Mouse (Mus musculus): ENCODE results near the gene Pdzrn3. TPM values are rescaled to one million over a fixed set of nuclear protein-coding genes. Genes with fewer than 3 reads are reported as not detected.

The Pdzrn3 gene
- polyA plus RNA-seq, 1 experiment from 2014 or later, result 5.5 TPM

- ATAC-seq, result no peak
- Histone ChIP-seq H3K27ac (ENCODE audit: low read depth, low read length) (no peak overlapping the region), H3K4me2 (replicated peaks; ENCODE audit: low read depth) (peak overlapping the region; percentile 75), H3K4me3 (ENCODE audit: low read depth, low read length) (peak overlapping the region; percentile 56), H3K4me1 (replicated peaks; ENCODE audit: control insufficient read depth, insufficient read depth, low read length) (peaks cover 13% of the 10 kb centered on the region; the same call in 1 of the 2 replicates), H3K9me3 (ENCODE audit: control insufficient read depth) (no peaks in the 10 kb centered on the region), H3K9ac (ENCODE audit: low read depth, low read length) (no peak overlapping the region), H3K36me3 (ENCODE audit: control insufficient read depth, insufficient read depth) (no peaks in the 10 kb centered on the region), H3K27me3 (replicated peaks; ENCODE audit: control insufficient read depth, insufficient read depth, low read length) (peaks cover 18% of the 10 kb centered on the region)
- no peak for TF ChIP-seq CTCF (IDR thresholded peaks at IDR 0.05; ENCODE audit: low read depth)
- 23% methylated on average over 10 of the region's 10 CpGs for WGBS
Measured at GRCm38 (mm10) chr6:101376049-101376448, 1.6 kb downstream of the Pdzrn3 start.

DNA sequence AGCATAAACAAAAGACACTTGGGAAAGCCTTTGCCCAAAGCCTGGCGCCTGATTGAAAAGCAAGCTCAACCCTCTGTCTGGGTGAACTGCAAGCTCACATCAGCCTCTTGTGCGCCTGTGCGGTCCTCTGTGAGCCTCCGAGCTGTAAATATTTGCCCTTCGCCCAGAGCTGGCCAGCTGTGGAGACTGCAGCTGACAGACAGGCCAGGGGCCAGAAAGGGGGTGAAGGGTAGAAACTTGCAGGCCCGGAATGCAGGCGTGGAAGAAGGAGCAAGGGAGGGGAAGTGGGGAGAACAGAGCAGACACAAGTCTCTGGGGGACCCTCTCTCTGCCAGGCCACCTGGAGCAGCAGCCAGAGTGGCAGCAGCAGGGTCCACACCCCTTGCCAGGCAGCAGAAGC lies 3.0 kb downstream of the Pdzrn3 start:
- H3K9me3 ChIP-seq (ENCODE audit: control insufficient read depth), result no peaks in the 10 kb centered on the region
- H3K4me1 ChIP-seq (replicated peaks; ENCODE audit: control insufficient read depth, insufficient read depth, low read length), result peaks cover 13% of the 10 kb centered on the region; the same call in 1 of the 2 replicates
- peak overlapping the region; percentile 60 for H3K4me2 ChIP-seq (replicated peaks; ENCODE audit: low read depth)
- peaks cover 15% of the 10 kb centered on the region for H3K27me3 ChIP-seq (replicated peaks; ENCODE audit: control insufficient read depth, insufficient read depth, low read length)
- TF ChIP-seq CTCF (IDR thresholded peaks at IDR 0.05; ENCODE audit: low read depth), result no peak
- ATAC-seq, result peak; percentile 81
- peak overlapping the region; percentile 64 for H3K27ac ChIP-seq (ENCODE audit: low read depth, low read length)
- 0 out of 2 replicates have a peak overlapping the region, but pooled peaks have one; percentile 4 for H3K9ac ChIP-seq (ENCODE audit: low read depth, low read length)
- H3K36me3 ChIP-seq (ENCODE audit: control insufficient read depth, insufficient read depth), result no peaks in the 10 kb centered on the region
- 1% methylated on average over 7 of the region's 7 CpGs for WGBS
- H3K4me3 ChIP-seq (ENCODE audit: low read depth, low read length), result peak overlapping the region; percentile 23

GRCm38 (mm10) chr6:101374186-101374585 lies 3.5 kb downstream of the Pdzrn3 start:
- Histone ChIP-seq H3K4me1 (replicated peaks; ENCODE audit: control insufficient read depth, insufficient read depth, low read length) (peaks cover 13% of the 10 kb centered on the region; the same call in 1 of the 2 replicates), H3K9ac (ENCODE audit: low read depth, low read length) (0 out of 2 replicates have a peak overlapping the region, but pooled peaks have one; percentile 28), H3K4me2 (replicated peaks; ENCODE audit: low read depth) (peak overlapping the region; percentile 60), H3K9me3 (ENCODE audit: control insufficient read depth) (no peaks in the 10 kb centered on the region), H3K4me3 (ENCODE audit: low read depth, low read length) (0 out of 2 replicates have a peak overlapping the region, but pooled peaks have one; percentile 23), H3K27me3 (replicated peaks; ENCODE audit: control insufficient read depth, insufficient read depth, low read length) (peaks cover 12% of the 10 kb centered on the region), H3K36me3 (ENCODE audit: control insufficient read depth, insufficient read depth) (no peaks in the 10 kb centered on the region), H3K27ac (ENCODE audit: low read depth, low read length) (peak overlapping the region; percentile 64)
- WGBS, result 27% methylated on average over 1 of the region's 1 CpGs
- no peak for ATAC-seq
- TF ChIP-seq CTCF (IDR thresholded peaks at IDR 0.05; ENCODE audit: low read depth), result peak; percentile 39

GRCm38 (mm10) chr6:101372982-101373381 lies 4.7 kb downstream of the Pdzrn3 start:
- Histone ChIP-seq H3K9me3 (ENCODE audit: control insufficient read depth) (no peaks in the 10 kb centered on the region), H3K4me1 (replicated peaks; ENCODE audit: control insufficient read depth, insufficient read depth, low read length) (peaks cover 13% of the 10 kb centered on the region; the same call in 1 of the 2 replicates), H3K27me3 (replicated peaks; ENCODE audit: control insufficient read depth, insufficient read depth, low read length) (peaks cover 12% of the 10 kb centered on the region), H3K36me3 (ENCODE audit: control insufficient read depth, insufficient read depth) (no peaks in the 10 kb centered on the region), H3K27ac (ENCODE audit: low read depth, low read length) (no peak overlapping the region), H3K4me2 (replicated peaks; ENCODE audit: low read depth) (peak overlapping the region; percentile 2; the same call in 1 of the 2 replicates), H3K4me3 (ENCODE audit: low read depth, low read length) (no peak overlapping the region), H3K9ac (ENCODE audit: low read depth, low read length) (no peak overlapping the region)
- 0 out of 2 replicates have a peak, but pooled peaks have one; percentile 24 for ATAC-seq
- TF ChIP-seq CTCF (IDR thresholded peaks at IDR 0.05; ENCODE audit: low read depth), result no peak
- 71% methylated on average over 5 of the region's 5 CpGs for WGBS

- Histone ChIP-seq H3K4me1 (replicated peaks; ENCODE audit: control insufficient read depth, insufficient read depth, low read length) (no peaks in the 10 kb centered on the region), H3K9me3 (ENCODE audit: control insufficient read depth) (no peaks in the 10 kb centered on the region), H3K9ac (ENCODE audit: low read depth, low read length) (no peak overlapping the region), H3K27ac (ENCODE audit: low read depth, low read length) (no peak overlapping the region), H3K36me3 (ENCODE audit: control insufficient read depth, insufficient read depth) (no peaks in the 10 kb centered on the region), H3K4me2 (replicated peaks; ENCODE audit: low read depth) (no peak overlapping the region), H3K4me3 (ENCODE audit: low read depth, low read length) (no peak overlapping the region), H3K27me3 (replicated peaks; ENCODE audit: control insufficient read depth, insufficient read depth, low read length) (no peaks in the 10 kb centered on the region)
- TF ChIP-seq CTCF (IDR thresholded peaks at IDR 0.05; ENCODE audit: low read depth), result no peak
- 64% methylated on average over 9 of the region's 9 CpGs for WGBS
- no peak for ATAC-seq
Measured at GRCm38 (mm10) chr6:101366809-101367602, 10.7 kb downstream of the Pdzrn3 start.

- Histone ChIP-seq H3K36me3 (ENCODE audit: control insufficient read depth, insufficient read depth) (no peaks in the 10 kb centered on the region), H3K27me3 (replicated peaks; ENCODE audit: control insufficient read depth, insufficient read depth, low read length) (no peaks in the 10 kb centered on the region), H3K4me1 (replicated peaks; ENCODE audit: control insufficient read depth, insufficient read depth, low read length) (no peaks in the 10 kb centered on the region), H3K4me2 (replicated peaks; ENCODE audit: low read depth) (no peak overlapping the region), H3K4me3 (ENCODE audit: low read depth, low read length) (no peak overlapping the region), H3K9ac (ENCODE audit: low read depth, low read length) (no peak overlapping the region), H3K9me3 (ENCODE audit: control insufficient read depth) (no peaks in the 10 kb centered on the region), H3K27ac (ENCODE audit: low read depth, low read length) (no peak overlapping the region)
- 72% methylated on average over 6 of the region's 6 CpGs for WGBS
- no peak for ATAC-seq
- TF ChIP-seq CTCF (IDR thresholded peaks at IDR 0.05; ENCODE audit: low read depth), result no peak
Measured at GRCm38 (mm10) chr6:101365795-101366194, 11.9 kb downstream of the Pdzrn3 start.
